ENCODE assay signal across 9 mouse cellular contexts in the genomic region with DNA sequence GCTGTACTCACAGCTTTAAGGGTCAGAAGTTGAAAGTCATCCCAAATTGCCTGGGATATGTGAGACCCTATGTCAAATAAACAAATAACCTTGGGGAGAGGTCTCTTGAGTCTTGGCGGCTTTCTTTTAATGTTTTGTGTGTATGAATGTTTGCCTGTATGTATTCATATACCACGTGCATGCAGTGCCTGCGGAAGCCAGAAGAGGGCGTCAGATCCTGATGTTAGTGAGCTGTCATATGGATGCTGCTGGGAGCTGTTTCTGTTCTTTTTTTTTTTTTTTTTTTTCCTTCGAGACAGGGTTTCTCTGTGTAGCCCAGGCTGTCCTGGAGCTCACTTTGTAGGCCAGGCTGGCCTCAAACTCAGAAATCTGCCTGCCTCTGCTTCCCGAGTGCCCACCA. TPM values are rescaled to one million over a fixed set of nuclear protein-coding genes. Genes with fewer than 3 reads are reported as not detected.
DNase-seq lines count a peak whose midpoint lies in the region; ATAC-seq and TF ChIP-seq lines count a peak whose summit lies in the region.
"Had no signal": no experiment of that assay in that cellular context is flagged by ENCODE, and none has a peak within 500 bp of the region (broad histone marks: within the 10 kb centered on the region; RNA-seq: fewer than 3 reads in every experiment).

No protein-coding gene starts in this region.

- no peaks in the 10 kb centered on the region for H3K27me3 ChIP-seq in cerebellum, adult 2 months (ENCODE audit: control insufficient read depth, insufficient read depth, low read length)
- H3K27me3 ChIP-seq in liver, adult 2 months (ENCODE audit: control insufficient read depth, insufficient read depth, low read length) = no peaks in the 10 kb centered on the region
- no peaks in the 10 kb centered on the region for H3K27me3 ChIP-seq in liver, embryonic 11.5 days (replicated peaks; ENCODE audit: control insufficient read depth, insufficient read depth, low read length)
- H3K27me3 ChIP-seq in stomach, postnatal 0 days (ENCODE audit: control insufficient read depth, insufficient read depth, low read length) = no peaks in the 10 kb centered on the region

- TF ChIP-seq EP300 in stomach, postnatal 0 days (optimal IDR thresholded peaks at IDR 0.05) = no peak

- peaks cover 23% of the 10 kb centered on the region; the same call in 1 of the 2 replicates for H3K79me2 ChIP-seq in liver, adult 2 months (ENCODE audit: control insufficient read depth, insufficient read depth, low read length)

- H3K9me3 ChIP-seq in liver, embryonic 11.5 days (ENCODE audit: control insufficient read depth, low read length) = 0 out of 2 replicates have a peak, but pooled peaks cover 2% of the 10 kb centered on the region
- H3K9me3 ChIP-seq in stomach, postnatal 0 days (ENCODE audit: control insufficient read depth, low read length) = no peaks in the 10 kb centered on the region

- H3K4me2 ChIP-seq in liver, embryonic 11.5 days = no peak overlapping the region
- no peak overlapping the region for H3K4me2 ChIP-seq in stomach, postnatal 0 days (replicated peaks; ENCODE audit: low read depth)

- H3K36me3 ChIP-seq in liver, adult 2 months (ENCODE audit: control insufficient read depth, insufficient read depth, low read length) = no peaks in the 10 kb centered on the region
- no peaks in the 10 kb centered on the region for H3K36me3 ChIP-seq in liver, embryonic 11.5 days (ENCODE audit: control insufficient read depth, insufficient read depth, low read length)
- no peaks in the 10 kb centered on the region for H3K36me3 ChIP-seq in stomach, postnatal 0 days (ENCODE audit: control insufficient read depth, insufficient read depth, low read length)

- H3K4me1 ChIP-seq in cerebellum, adult 2 months (ENCODE audit: control insufficient read depth, insufficient read depth, low read length) = peaks cover 3% of the 10 kb centered on the region; the same call in 1 of the 2 replicates
- H3K4me1 ChIP-seq in liver, adult 2 months (ENCODE audit: control insufficient read depth, insufficient read depth, low read length) = peaks cover 20% of the 10 kb centered on the region
- H3K4me1 ChIP-seq in liver, embryonic 11.5 days (replicated peaks; ENCODE audit: control insufficient read depth, insufficient read depth, low read length) = peaks cover 16% of the 10 kb centered on the region
- no peaks in the 10 kb centered on the region; the same call in 1 of the 2 replicates for H3K4me1 ChIP-seq in stomach, postnatal 0 days (replicated peaks; ENCODE audit: control insufficient read depth, insufficient read depth)

- peak; percentile 28; the same call in 1 of the 2 replicates for TF ChIP-seq CTCF in cerebellum, adult 2 months (IDR thresholded peaks at IDR 0.05; ENCODE audit: borderline replicate concordance, insufficient read depth, low read depth, low read length)
- peak; percentile 59 for TF ChIP-seq CTCF in liver, adult 2 months (IDR thresholded peaks at IDR 0.05; ENCODE audit: low read depth, low read length)
- TF ChIP-seq CTCF in stomach, postnatal 0 days (IDR thresholded peaks at IDR 0.05; ENCODE audit: low read depth) = peak; percentile 58

- H3K27ac ChIP-seq in cerebellum, adult 2 months (ENCODE audit: insufficient read depth, low read length) = no peak overlapping the region
- no peak overlapping the region for H3K27ac ChIP-seq in liver, adult 2 months (replicated peaks; ENCODE audit: insufficient read depth, low read depth, low read length)
- H3K27ac ChIP-seq in liver, embryonic 11.5 days (ENCODE audit: low read depth, low read length) = no peak overlapping the region
- no peak overlapping the region for H3K27ac ChIP-seq in stomach, postnatal 0 days (replicated peaks)

- no peak overlapping the region for H3K9ac ChIP-seq in liver, adult 2 months (ENCODE audit: low read depth, low read length)
- H3K9ac ChIP-seq in liver, embryonic 11.5 days (ENCODE audit: low read depth, low read length) = no peak overlapping the region
- no peak overlapping the region for H3K9ac ChIP-seq in stomach, postnatal 0 days (ENCODE audit: low read length)

- WGBS in cerebellum, adult 2 months = 83% methylated on average over 6 of the region's 6 CpGs
- 87% methylated on average over 6 of the region's 6 CpGs for whole genome bisulfite sequencing in liver, adult 2 months
- 74% methylated on average over 6 of the region's 6 CpGs for WGBS in liver, embryonic 11.5 days
- 84% methylated on average over 5 of the region's 6 CpGs for WGBS in stomach, postnatal 0 days

- DNase-seq in cerebellum, adult 2 months = peak; percentile 26 to 39
- DNase-seq in cerebellum, adult 11 months = no peak
- DNase-seq in liver, adult 2 months (ENCODE audit: extremely low read depth, low read depth, low spot score) = no peak
- no peak for DNase-seq in liver, embryonic 11.5 days (ENCODE audit: low spot score)
- peak; percentile 31 to 36 for DNase-seq in cerebellum, postnatal 36 days
- DNase-seq in stomach, postnatal 0 days (ENCODE audit: low spot score) = peak; percentile 58
- DNase-seq in adipocyte (ENCODE audit: low spot score) = no peak
- no peak for DNase-seq in layer of hippocampus, postnatal 10 days (ENCODE audit: low spot score in 2 of 2)

- no peak for ATAC-seq in liver, embryonic 11.5 days (replicated peaks; ENCODE audit: low FRiP score)
- ATAC-seq in stomach, postnatal 0 days (ENCODE audit: low FRiP score, low TSS enrichment) = no peak

- no peak for TF ChIP-seq POLR2A in cerebellum, adult 2 months (IDR thresholded peaks at IDR 0.05; ENCODE audit: borderline replicate concordance, insufficient read depth, low read length)
- no peak for TF ChIP-seq POLR2A in liver, adult 2 months (IDR thresholded peaks at IDR 0.05; ENCODE audit: extremely low read depth, insufficient read depth, low read length)

- no peak overlapping the region for H3K4me3 ChIP-seq in cerebellum, adult 2 months (replicated peaks; ENCODE audit: insufficient read depth, low read depth, low read length)
- H3K4me3 ChIP-seq in liver, adult 2 months (ENCODE audit: insufficient read depth, low read depth, low read length) = no peak overlapping the region
- no peak overlapping the region for H3K4me3 ChIP-seq in liver, embryonic 11.5 days (ENCODE audit: low read depth, low read length)
- H3K4me3 ChIP-seq in stomach, postnatal 0 days (ENCODE audit: low read depth, low read length) = no peak overlapping the region

RNA-seq across cellular contexts. Expression of a gene that starts 1.6 kb away (rescaled TPM):
- polyA plus RNA-seq in cerebellum, adult 2 months (2012; rRNA removed) = 27.4 and 32.1 TPM in 2 replicates
- 9.0 and 12.6 TPM in 2 replicates for total RNA-seq in liver, adult 2 months (2014; rRNA removed)
- 18.4 and 26.1 TPM in 2 replicates for polyA plus RNA-seq in liver, adult 2 months (2012; rRNA removed)
- 92.4 and 104 TPM in 2 replicates for polyA plus RNA-seq in liver, embryonic 11.5 days (2014; fragmentation: Nextera tagmentation; extraction: Ambion mirVana)
- polyA plus RNA-seq in stomach, postnatal 0 days (2015; fragmentation: Nextera tagmentation; extraction: Ambion mirVana) = 21.9 and 24.2 TPM in 2 replicates
- 10 to 100 TPM; 41.2 to 49.4 TPM for total RNA-seq in layer of hippocampus, postnatal 10 days (2021)

RNA-seq across cellular contexts. Expression of a gene that starts 1.6 kb away (rescaled TPM):
- polyA plus RNA-seq in cerebellum, adult 2 months (2012; rRNA removed) = 14.4 and 17.9 TPM in 2 replicates
- 4.8 and 9.9 TPM in 2 replicates for total RNA-seq in liver, adult 2 months (2014; rRNA removed)
- 22.3 and 23.6 TPM in 2 replicates for polyA plus RNA-seq in liver, adult 2 months (2012; rRNA removed)
- polyA plus RNA-seq in liver, embryonic 11.5 days (2014; fragmentation: Nextera tagmentation; extraction: Ambion mirVana) = 19.4 and 30.1 TPM in 2 replicates
- polyA plus RNA-seq in stomach, postnatal 0 days (2015; fragmentation: Nextera tagmentation; extraction: Ambion mirVana) = 16.0 and 19.1 TPM in 2 replicates
- total RNA-seq in layer of hippocampus, postnatal 10 days (2021) = 10 to 100 TPM; 20.7 to 22.3 TPM

RNA-seq across cellular contexts. Expression of a gene that starts 19.3 kb away (rescaled TPM):
- 77.5 and 86.1 TPM in 2 replicates for polyA plus RNA-seq in cerebellum, adult 2 months (2012; rRNA removed)
- 58.4 and 67.7 TPM in 2 replicates for total RNA-seq in liver, adult 2 months (2014; rRNA removed)
- polyA plus RNA-seq in liver, adult 2 months (2012; rRNA removed) = 25.7 and 32.8 TPM in 2 replicates
- 49.9 and 54.0 TPM in 2 replicates for polyA plus RNA-seq in liver, embryonic 11.5 days (2014; fragmentation: Nextera tagmentation; extraction: Ambion mirVana)
- polyA plus RNA-seq in stomach, postnatal 0 days (2015; fragmentation: Nextera tagmentation; extraction: Ambion mirVana) = 22.2 and 23.3 TPM in 2 replicates
- total RNA-seq in layer of hippocampus, postnatal 10 days (2021) = 10 to 100 TPM; 68.7 to 71.1 TPM

RNA-seq across cellular contexts. Expression of a gene that starts 26.1 kb away (rescaled TPM):
- polyA plus RNA-seq in cerebellum, adult 2 months (2012; rRNA removed) = 49.5 and 52.7 TPM in 2 replicates
- total RNA-seq in liver, adult 2 months (2014; rRNA removed) = 146 and 174 TPM in 2 replicates
- 245 and 254 TPM in 2 replicates for polyA plus RNA-seq in liver, adult 2 months (2012; rRNA removed)
- polyA plus RNA-seq in liver, embryonic 11.5 days (2014; fragmentation: Nextera tagmentation; extraction: Ambion mirVana) = 46.2 and 49.8 TPM in 2 replicates
- polyA plus RNA-seq in stomach, postnatal 0 days (2015; fragmentation: Nextera tagmentation; extraction: Ambion mirVana) = 72.7 and 81.6 TPM in 2 replicates
- 10 to 100 TPM; 39.4 to 47.5 TPM for total RNA-seq in layer of hippocampus, postnatal 10 days (2021)

RNA-seq across cellular contexts. Expression of a gene that starts 26.2 kb away (rescaled TPM):
- polyA plus RNA-seq in cerebellum, adult 2 months (2012; rRNA removed) = 0.62 and 0.64 TPM in 2 replicates
- total RNA-seq in liver, adult 2 months (2014; rRNA removed) = not detected in 2 replicates
- polyA plus RNA-seq in liver, adult 2 months (2012; rRNA removed) = not detected in 2 replicates
- 0.05 TPM in 1 of 2 replicates, not detected in the other for polyA plus RNA-seq in liver, embryonic 11.5 days (2014; fragmentation: Nextera tagmentation; extraction: Ambion mirVana)
- polyA plus RNA-seq in stomach, postnatal 0 days (2015; fragmentation: Nextera tagmentation; extraction: Ambion mirVana) = 0.05 TPM in 1 of 2 replicates, not detected in the other
- 1 to 10 TPM; 1.9 to 2.6 TPM for total RNA-seq in layer of hippocampus, postnatal 10 days (2021)
- polyA plus RNA-seq: G1E had no signal

Comparison
In these comparisons a context has a peak if more than half of its experiments do, and no peak if none do; other contexts are left out.
1. DNase-seq: peak in cerebellum, adult 2 months (2 of 2), cerebellum, postnatal 36 days (2 of 2) and stomach, postnatal 0 days (single experiment); none in cerebellum, adult 11 months (single experiment), liver, adult 2 months (single experiment), liver, embryonic 11.5 days (single experiment), adipocyte (single experiment) and layer of hippocampus, postnatal 10 days (0 of 2).
2. Peak in every context shown above with its lines, with median percentiles within 50 percentile points of each other: CTCF ChIP-seq.